Mouse (Mus musculus): ENCODE data around the gene Nucb2.

Gene Nucb2

GRCm38 (mm10) chr7:116515514-116516135 is 11.5 kb downstream of the Nucb2 start:
- in situ Hi-C loops (cut with MboI; ENCODE audit: low pct_unique_long_range_greater_than_20kb in 1 of 2, low sequenced_read_pairs in 2 of 2, unreplicated experiment in 1 of 2): no loop called here

GRCm38 (mm10) chr7:116517240-116517639 is 13.1 kb downstream of the Nucb2 start:
- in situ Hi-C loops (cut with MboI; ENCODE audit: low pct_unique_long_range_greater_than_20kb in 1 of 2, low sequenced_read_pairs in 2 of 2, unreplicated experiment in 1 of 2): no loop called here

DNA sequence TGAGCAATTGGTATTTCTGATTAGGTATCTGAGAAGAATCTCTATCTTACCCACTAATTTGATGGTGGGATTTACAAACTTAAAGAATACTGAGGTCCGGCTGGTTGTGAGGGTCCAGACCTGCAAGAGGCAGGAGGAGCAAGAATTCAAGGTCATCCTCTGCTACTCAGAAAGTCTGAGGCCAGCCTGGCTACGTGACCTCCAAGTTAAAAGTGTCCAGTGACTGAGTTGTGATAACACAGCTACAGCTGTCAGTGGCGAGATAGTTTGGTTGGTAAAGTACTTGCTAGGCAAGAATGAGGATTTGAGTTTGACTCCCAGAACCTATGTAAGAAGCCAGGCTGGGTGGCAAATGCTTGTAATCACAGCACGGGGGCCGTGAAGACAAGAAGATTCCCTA is 14.0 kb downstream of the Nucb2 start:
- in situ Hi-C loops (cut with MboI; ENCODE audit: low pct_unique_long_range_greater_than_20kb in 1 of 2, low sequenced_read_pairs in 2 of 2, unreplicated experiment in 1 of 2): no loop called here

GRCm38 (mm10) chr7:116519805-116520204 is 15.6 kb downstream of the Nucb2 start:
- in situ Hi-C loops (cut with MboI; ENCODE audit: low pct_unique_long_range_greater_than_20kb in 1 of 2, low sequenced_read_pairs in 2 of 2, unreplicated experiment in 1 of 2): no loop called here

DNA sequence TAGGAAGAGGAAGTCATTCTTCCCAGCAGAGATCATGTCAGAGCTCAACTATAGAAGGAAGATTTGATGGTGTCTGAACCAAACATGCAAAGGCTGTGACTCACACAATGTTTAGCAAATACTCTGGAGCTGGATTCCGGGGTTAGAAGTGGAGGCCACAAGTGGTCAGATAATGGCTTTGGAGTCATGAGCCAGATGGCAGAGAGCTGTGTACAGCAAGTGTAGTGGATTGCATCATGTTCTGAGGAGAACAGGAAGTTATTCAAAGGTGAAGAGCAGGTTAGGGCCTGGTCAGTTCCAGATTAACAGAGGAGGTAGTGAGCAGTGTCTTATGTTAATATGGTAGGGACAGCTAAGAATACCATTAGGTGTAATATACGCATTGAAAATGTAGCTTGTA is 20.4 kb downstream of the Nucb2 start:
- in situ Hi-C loops (cut with MboI; ENCODE audit: low pct_unique_long_range_greater_than_20kb in 1 of 2, low sequenced_read_pairs in 2 of 2, unreplicated experiment in 1 of 2): no loop called here

DNA sequence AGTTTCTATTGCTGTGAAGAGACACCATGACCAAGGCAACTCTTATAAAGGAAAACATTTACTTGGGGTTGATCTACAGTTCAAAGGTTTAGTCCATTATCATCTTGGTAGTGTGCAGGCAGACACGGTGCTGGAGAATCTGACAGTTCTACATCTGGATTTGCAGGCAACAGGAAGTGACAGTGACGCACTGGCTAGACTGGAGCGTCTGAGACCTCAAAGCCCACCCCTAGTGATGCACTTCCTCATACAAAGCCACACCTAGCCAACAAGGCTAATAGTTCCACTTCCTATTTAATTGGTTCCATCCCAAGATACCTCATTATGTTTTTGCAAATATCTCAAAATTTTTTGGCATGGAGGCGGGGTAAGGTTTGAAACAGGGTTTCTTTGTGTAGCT is 25.6 kb downstream of the Nucb2 start:
- in situ Hi-C loops (cut with MboI; ENCODE audit: low pct_unique_long_range_greater_than_20kb in 1 of 2, low sequenced_read_pairs in 2 of 2, unreplicated experiment in 1 of 2): loop anchor here in 1 of 2 experiments (10.0 kb wide), 1 partner anchor 75 kb away; no protein-coding TSS in a partner anchor

DNA sequence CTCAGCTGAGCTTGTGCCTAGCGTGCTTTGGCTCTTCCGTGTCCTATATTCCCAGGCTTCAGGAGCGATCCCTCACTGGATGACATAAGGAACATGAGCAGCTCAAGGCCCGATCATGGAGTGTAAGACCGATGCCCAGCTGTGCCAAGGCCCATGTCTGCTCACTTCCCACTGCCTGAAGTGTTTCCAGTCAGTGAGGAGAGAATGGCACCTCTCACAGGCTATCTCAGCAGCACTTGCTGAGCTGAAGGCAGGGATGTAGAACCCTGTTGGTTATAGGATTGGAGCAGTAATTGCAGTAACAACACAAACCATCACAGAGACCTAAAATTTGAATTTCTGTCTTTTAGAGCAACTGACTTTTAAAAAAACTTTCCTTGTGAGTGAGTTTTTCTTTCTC is 26.3 kb downstream of the Nucb2 start:
- in situ Hi-C loops (cut with MboI; ENCODE audit: low pct_unique_long_range_greater_than_20kb in 1 of 2, low sequenced_read_pairs in 2 of 2, unreplicated experiment in 1 of 2): loop anchor here in 1 of 2 experiments (10.0 kb wide), 1 partner anchor 74 kb away; no protein-coding TSS in a partner anchor

- in situ Hi-C loops (cut with MboI; ENCODE audit: low pct_unique_long_range_greater_than_20kb in 1 of 2, low sequenced_read_pairs in 2 of 2, unreplicated experiment in 1 of 2): loop anchor here in 1 of 2 experiments (10.0 kb wide), 1 partner anchor 73 kb away; no protein-coding TSS in a partner anchor
Observed at GRCm38 (mm10) chr7:116531311-116531710, 27.1 kb downstream of the Nucb2 start.

GRCm38 (mm10) chr7:116556834-116557233 is 52.7 kb downstream of the Nucb2 start:
- in situ Hi-C loops (cut with MboI; ENCODE audit: low pct_unique_long_range_greater_than_20kb in 1 of 2, low sequenced_read_pairs in 2 of 2, unreplicated experiment in 1 of 2): no loop called here

- in situ Hi-C loops (cut with MboI; ENCODE audit: low pct_unique_long_range_greater_than_20kb in 1 of 2, low sequenced_read_pairs in 2 of 2, unreplicated experiment in 1 of 2): no loop called here
Observed at GRCm38 (mm10) chr7:116574551-116574950, 70.4 kb downstream of the Nucb2 start.

All from mouse embryonic stem cell (cell line).